Mouse (Mus musculus) olfactory bulb, adult 2 months (tissue): ENCODE measurements around the gene Il17re.

Experiments used
- CTCF ChIP-seq: fragments of 200-500 bp; IDR thresholded peaks from 2 replicates; pipeline ENCODE4 v1.5.1; 2012; ENCODE audit warnings: low read depth, mild to moderate bottlenecking, low read length, moderate library complexity; ENCODE audit not compliant: insufficient read depth
- POLR2A ChIP-seq: fragments of 200-500 bp; IDR thresholded peaks from 2 replicates; pipeline ENCODE4 v1.6.1; 2012; ENCODE audit warnings: mild to moderate bottlenecking, low read depth, low read length, moderate library complexity; ENCODE audit not compliant: insufficient read depth

GRCm38 (mm10) chr6:113435664-113436205 is 22.5 kb upstream of the Il17re start, which contains the start of gene Cidec:
- no peak for TF ChIP-seq CTCF
- TF ChIP-seq POLR2A, result no peak
